Mouse (Mus musculus) liver, embryonic 11.5 days (tissue): ENCODE results near the gene BC107364. TPM values are rescaled to one million over a fixed set of nuclear protein-coding genes. Genes with fewer than 3 reads are reported as not detected.
"Not testable (repeated sequence)": the region's sequence is repeated elsewhere in the genome, so short reads cannot be mapped to it uniquely, and the experiment has no call there.

Experiments used
- ATAC-seq: fragments of 200-750 bp; cut with Nextera tagmentation; replicated peaks from 2 replicates; pipeline ENCODE4 v1.8.0; 2017; ENCODE audit warnings: moderate number of reproducible peaks, mild to moderate bottlenecking, moderate TSS enrichment, moderate library complexity; ENCODE audit not compliant: low FRiP score
- DNase-seq: peaks from one replicate; pipeline ENCODE4 v3.0.0-alpha.2; 2017; ENCODE audit warnings: low spot score
- H3K27ac ChIP-seq: fragments of 300-500 bp; sonication (generic); 2 replicates; pipeline ENCODE4 v1.5.1; 2014; ENCODE audit warnings: mild to moderate bottlenecking, low read depth, low read length, control low read depth
- H3K27me3 ChIP-seq: fragments of 300-500 bp; sonication (generic); replicated peaks from 2 replicates; pipeline ENCODE4 v1.6.1; 2014; ENCODE audit warnings: low read length, mixed read lengths; ENCODE audit not compliant: control insufficient read depth, insufficient read depth
- H3K36me3 ChIP-seq: fragments of 300-500 bp; sonication (generic); 2 replicates; pipeline ENCODE4 v1.6.1; 2014; ENCODE audit warnings: mild to moderate bottlenecking, low read length, moderate library complexity, mixed read lengths; ENCODE audit not compliant: control insufficient read depth, insufficient read depth
- H3K4me1 ChIP-seq: fragments of 300-500 bp; sonication (generic); replicated peaks from 2 replicates; pipeline ENCODE4 v1.6.1; 2014; ENCODE audit warnings: low read length, mixed read lengths; ENCODE audit not compliant: control insufficient read depth, insufficient read depth
- H3K4me2 ChIP-seq: fragments of 300-500 bp; sonication (generic); 2 replicates; pipeline ENCODE4 v1.6.1; 2014; ENCODE audit warnings: mild to moderate bottlenecking, control low read depth, moderate library complexity
- H3K4me3 ChIP-seq: fragments of 300-500 bp; sonication (generic); 2 replicates; pipeline ENCODE4 v1.5.1; 2014; ENCODE audit warnings: low read depth, low read length, control low read depth
- H3K9ac ChIP-seq: fragments of 300-500 bp; sonication (generic); 2 replicates; pipeline ENCODE4 v1.6.1; 2014; ENCODE audit warnings: low read depth, low read length, control low read depth
- H3K9me3 ChIP-seq: fragments of 300-500 bp; sonication (generic); 2 replicates; pipeline ENCODE4 v1.6.1; 2016; ENCODE audit warnings: low read length, inconsistent platforms, mixed read lengths; ENCODE audit not compliant: control insufficient read depth
- WGBS: fragments of 180-500 bp; shearing (Covaris S2); extraction: QIAGEN DNeasy Blood & Tissue Kit; methylation state at CpG from one replicate; pipeline ENCODE4 v1.1.7; 2014; 5-methylcytosine and 5-hydroxymethylcytosine counted together
- polyA plus RNA-seq: library from polyadenylated mRNA; unstranded; fragments of >200 nt; fragmentation: Nextera tagmentation; extraction: Ambion mirVana; gene quantifications from 2 replicates; pipeline ENCODE4 v1.2.1, GENCODE M21; 2014

Gene BC107364
- polyA plus RNA-seq, 1 experiment from 2014 or later = not detected

DNA sequence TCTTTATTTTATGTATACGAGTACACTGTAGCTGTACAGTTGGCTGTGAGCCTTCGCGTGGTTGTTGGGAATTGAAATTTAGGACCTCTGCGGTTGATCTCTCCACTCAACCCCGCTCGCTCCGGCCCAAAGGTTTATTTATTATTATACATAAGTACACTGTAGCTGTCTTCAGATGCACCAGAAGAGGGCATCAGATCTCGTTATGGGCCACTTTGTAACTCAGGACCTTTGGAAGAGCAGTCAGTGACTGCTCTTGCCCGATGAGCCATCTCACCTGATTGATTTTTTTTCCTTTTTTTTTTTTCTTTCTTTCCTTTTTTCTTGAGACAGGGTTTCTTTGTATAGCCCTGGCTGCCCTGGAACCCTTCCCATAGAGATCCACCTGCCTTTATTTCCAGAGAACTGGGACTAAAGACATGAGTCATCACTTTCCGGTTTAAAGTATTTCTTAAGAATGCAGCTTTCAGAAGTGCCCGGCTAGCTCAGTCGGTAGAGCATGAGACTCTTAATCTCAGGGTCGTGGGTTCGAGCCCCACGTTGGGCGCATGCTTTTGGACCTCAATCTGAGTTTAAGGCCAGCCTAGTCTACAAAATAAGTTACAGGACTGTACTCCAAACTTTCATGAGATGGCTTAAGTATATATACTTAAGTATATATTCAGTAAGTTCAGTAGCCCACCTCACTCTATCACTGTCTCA is 24.2 kb downstream of the BC107364 start:
- H3K36me3 ChIP-seq = no peaks in the 10 kb centered on the region
- peak; percentile 76 for ATAC-seq
- peak overlapping the region; percentile 26; the same call in 1 of the 2 replicates for H3K9ac ChIP-seq
- H3K4me3 ChIP-seq = peak overlapping the region; percentile 43
- peak overlapping the region; percentile 70 for H3K4me2 ChIP-seq
- peak; percentile 75 for DNase-seq
- 0 out of 2 replicates have a peak, but pooled peaks cover under 1% of the 10 kb centered on the region for H3K27me3 ChIP-seq
- whole genome bisulfite sequencing = 4% methylated on average over 16 of the region's 16 CpGs
- peaks cover 21% of the 10 kb centered on the region for H3K4me1 ChIP-seq
- H3K27ac ChIP-seq = no peak overlapping the region; the same call in 1 of the 2 replicates
- no peaks in the 10 kb centered on the region for H3K9me3 ChIP-seq

DNA sequence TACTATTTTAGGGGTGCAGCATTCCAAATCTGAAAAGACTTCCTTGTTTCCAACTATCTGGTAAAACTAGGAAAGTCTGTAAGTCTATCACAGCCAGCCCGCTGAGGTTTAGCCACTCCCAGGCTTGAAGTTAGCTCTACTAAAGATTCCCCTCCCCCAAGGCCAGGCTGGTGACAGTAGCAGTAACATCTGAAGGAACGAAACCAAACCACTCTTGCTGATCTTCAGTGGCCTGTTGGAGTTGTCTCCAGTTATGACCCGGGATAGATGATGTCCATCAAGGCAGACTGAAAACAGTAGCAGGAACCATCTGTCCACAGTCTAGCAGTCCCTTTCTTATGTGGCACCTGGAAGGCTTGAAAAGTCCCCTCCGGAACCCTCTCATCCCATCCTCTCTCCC is 24.8 kb downstream of the BC107364 start:
- 10% methylated on average over 4 of the region's 4 CpGs for WGBS
- Histone ChIP-seq H3K9me3 (no peaks in the 10 kb centered on the region), H3K4me2 (peak overlapping the region; percentile 70), H3K4me3 (peak overlapping the region; percentile 43), H3K9ac (peak overlapping the region; percentile 26; the same call in 1 of the 2 replicates), H3K4me1 (peaks cover 21% of the 10 kb centered on the region), H3K36me3 (no peaks in the 10 kb centered on the region), H3K27ac (no peak overlapping the region), H3K27me3 (peaks cover 3% of the 10 kb centered on the region; the same call in 1 of the 2 replicates)
- ATAC-seq (peak; percentile 32; the same call in 1 of the 2 replicates), DNase-seq (no peak)

DNA sequence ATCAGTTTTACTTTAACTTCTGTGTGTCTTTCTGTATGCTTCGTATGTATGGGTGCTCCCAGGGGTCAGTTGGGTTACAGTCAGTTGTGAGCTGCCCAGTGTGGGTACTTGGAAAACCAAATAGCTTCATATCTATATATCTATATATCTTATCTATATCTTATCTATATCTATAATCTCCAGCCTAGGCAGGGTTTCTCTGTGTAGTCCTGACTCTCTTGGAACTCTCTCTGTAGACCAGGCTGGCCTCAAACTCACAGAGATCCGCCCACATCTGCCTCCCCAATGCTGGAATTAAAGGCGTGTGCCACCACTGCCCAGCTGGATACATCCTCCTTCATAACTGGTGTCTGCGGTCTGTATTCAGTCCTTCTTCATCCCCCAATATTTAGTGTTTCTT is 25.8 kb downstream of the BC107364 start:
- Histone ChIP-seq H3K4me1 (peaks cover 21% of the 10 kb centered on the region), H3K27me3 (peaks cover 3% of the 10 kb centered on the region; the same call in 1 of the 2 replicates), H3K9ac (no peak overlapping the region), H3K4me2 (no peak overlapping the region), H3K36me3 (no peaks in the 10 kb centered on the region), H3K4me3 (no peak overlapping the region), H3K9me3 (no peaks in the 10 kb centered on the region), H3K27ac (no peak overlapping the region)
- WGBS = 81% methylated on average over 4 of the region's 4 CpGs
- DNase-seq (no peak), ATAC-seq (no peak)

DNA sequence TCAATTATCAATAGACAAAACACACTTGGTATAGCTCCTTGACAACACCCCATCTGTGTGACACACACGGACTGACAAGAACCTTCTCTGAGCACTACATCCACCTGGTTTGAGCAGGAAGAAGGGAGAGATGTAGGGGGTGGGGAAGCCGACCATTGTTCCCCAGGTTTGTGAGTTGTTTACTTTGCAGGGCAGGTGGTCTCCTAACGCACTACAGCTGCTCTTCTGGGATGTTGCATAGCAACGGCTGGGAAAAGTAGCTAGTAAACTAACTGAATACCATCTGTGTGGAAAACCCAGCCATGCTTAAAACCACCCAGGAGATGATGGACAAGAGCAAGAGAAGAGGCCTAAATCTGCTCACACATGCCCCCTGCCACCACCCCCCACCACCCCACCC is 27.7 kb downstream of the BC107364 start:
- not testable (repeated sequence) for H3K9ac ChIP-seq, H3K27ac ChIP-seq, ATAC-seq, H3K9me3 ChIP-seq, H3K36me3 ChIP-seq, H3K4me3 ChIP-seq, DNase-seq, H3K27me3 ChIP-seq
- Histone ChIP-seq H3K4me2 (peak overlapping the region; percentile 13; the same call in 1 of the 2 replicates), H3K4me1 (peaks cover 16% of the 10 kb centered on the region)
- WGBS = 51% methylated on average over 4 of the region's 4 CpGs

DNA sequence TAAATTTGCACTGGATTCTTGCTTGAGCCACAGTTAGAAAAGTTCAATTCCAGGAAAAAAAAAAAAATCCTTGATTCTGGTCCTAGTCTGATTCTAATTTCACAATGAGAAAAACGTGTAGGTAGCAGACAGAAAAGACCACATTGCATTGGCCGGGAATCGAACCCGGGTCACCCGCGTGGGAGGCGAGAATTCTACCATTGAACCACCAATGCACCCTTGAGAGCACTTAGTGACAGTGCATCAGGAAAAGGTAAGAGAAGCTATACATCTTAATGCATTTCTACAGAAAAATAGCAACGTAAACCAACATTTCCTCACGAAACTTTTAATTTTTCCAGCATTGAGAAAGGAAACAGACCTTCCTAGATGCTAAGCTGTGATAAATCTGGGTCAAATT is 28.2 kb downstream of the BC107364 start:
- Histone ChIP-seq H3K4me3 (no peak overlapping the region), H3K4me1 (peaks cover 14% of the 10 kb centered on the region), H3K4me2 (peak overlapping the region; percentile 13; the same call in 1 of the 2 replicates), H3K36me3 (no peaks in the 10 kb centered on the region), H3K27me3 (peaks cover 3% of the 10 kb centered on the region; the same call in 1 of the 2 replicates), H3K27ac (no peak overlapping the region), H3K9me3 (no peaks in the 10 kb centered on the region), H3K9ac (no peak overlapping the region)
- ATAC-seq (no peak), DNase-seq (peak; percentile 70)
- 11% methylated on average over 9 of the region's 9 CpGs for WGBS

DNA sequence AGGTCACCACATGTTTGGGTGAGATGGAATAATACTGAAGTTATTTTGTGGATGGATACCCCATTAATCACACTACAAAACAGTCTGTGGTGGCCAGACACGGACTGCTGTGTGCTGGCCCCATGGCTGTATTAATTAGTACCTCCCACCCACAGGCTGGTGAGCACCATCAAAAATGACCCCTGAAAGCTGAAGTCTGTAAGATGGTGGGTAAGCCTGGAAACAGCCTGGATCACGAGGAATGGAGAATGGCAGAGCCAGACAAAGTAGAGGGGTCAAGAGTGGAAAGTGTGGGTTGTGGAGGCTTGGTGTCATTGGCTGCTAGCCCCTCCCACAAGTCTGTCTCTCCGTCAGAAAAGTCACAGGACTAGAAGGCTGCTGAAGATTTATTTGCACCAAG is 31.3 kb downstream of the BC107364 start:
- H3K36me3 ChIP-seq = no peaks in the 10 kb centered on the region
- H3K4me3 ChIP-seq = no peak overlapping the region
- DNase-seq (no peak), ATAC-seq (no peak)
- H3K9ac ChIP-seq = no peak overlapping the region
- no peaks in the 10 kb centered on the region for H3K9me3 ChIP-seq
- H3K27ac ChIP-seq = no peak overlapping the region
- H3K27me3 ChIP-seq = peaks cover 3% of the 10 kb centered on the region; the same call in 1 of the 2 replicates
- no peak overlapping the region for H3K4me2 ChIP-seq
- H3K4me1 ChIP-seq = peaks cover 4% of the 10 kb centered on the region
- 54% methylated on average over 3 of the region's 3 CpGs for WGBS

DNA sequence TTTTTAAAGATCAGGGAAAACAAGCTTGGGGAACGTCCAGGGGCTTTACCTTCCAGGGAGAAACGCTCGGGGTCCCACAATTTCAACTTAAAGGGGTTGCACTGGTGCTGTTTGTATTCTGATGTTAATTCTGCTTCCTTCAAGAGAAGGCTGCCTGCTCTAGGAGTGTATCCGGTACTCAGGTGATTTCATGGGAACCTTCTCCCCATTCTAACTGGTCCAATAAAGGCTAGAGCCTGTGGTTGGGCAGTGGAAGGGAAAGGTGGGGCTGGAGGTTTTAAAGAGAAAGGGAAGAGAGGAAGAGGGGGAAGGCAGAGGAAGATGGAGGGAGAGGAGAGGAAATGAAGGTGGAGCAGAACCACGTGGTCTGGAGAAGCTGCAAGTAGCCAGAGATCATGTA is 33.2 kb downstream of the BC107364 start:
- not testable (repeated sequence) for H3K36me3 ChIP-seq, H3K9me3 ChIP-seq, ATAC-seq, H3K4me3 ChIP-seq, H3K27ac ChIP-seq, H3K27me3 ChIP-seq, H3K4me2 ChIP-seq, H3K9ac ChIP-seq, DNase-seq
- 74% methylated on average over 5 of the region's 5 CpGs for WGBS
- H3K4me1 ChIP-seq = peaks cover 12% of the 10 kb centered on the region

DNA sequence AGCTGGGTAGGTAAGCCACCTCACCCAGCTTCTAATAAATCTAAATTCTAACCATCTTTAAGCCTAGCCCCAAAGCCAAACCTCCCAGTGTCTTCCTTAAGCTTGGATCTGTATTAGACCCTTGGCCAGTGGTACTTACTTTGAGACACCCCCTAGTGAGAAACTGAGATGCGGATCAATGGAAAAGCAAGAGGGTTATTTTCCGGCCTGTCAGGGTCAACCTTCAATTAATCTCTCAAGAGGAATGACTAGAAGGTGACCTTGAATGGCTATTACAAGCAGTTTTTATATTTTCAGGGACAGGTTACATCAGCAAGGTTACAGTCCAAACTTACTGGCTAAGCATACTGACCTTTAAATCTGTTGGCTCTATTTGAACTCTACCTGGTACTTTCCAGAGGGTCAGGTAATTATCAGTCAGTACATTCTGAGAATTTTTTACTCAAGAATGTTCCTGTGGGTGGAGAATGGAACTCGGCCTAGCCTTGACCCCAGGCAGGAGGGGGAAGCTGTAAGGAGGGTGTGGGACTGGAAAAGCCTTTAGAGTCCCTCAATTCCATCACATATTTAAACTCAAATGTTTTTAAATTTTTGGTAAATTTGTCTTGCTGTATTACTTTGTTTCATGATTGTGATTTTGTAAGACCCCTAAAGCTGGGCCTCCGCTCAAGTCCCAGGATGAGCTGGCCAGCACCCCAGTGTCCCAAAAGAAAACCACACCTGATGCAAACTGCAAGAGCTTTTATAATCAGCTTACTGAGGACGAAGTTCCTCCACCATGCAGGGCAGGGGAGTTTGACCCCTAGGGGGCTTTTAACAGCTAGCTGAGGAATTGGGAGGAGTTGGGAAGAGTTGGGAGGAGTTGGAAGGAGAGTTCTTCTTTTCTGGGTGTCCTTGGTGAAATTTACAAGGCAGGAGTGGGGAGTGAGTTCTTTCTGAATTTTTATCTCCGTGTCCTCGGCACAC is 34.0 kb downstream of the BC107364 start:
- no peak for ATAC-seq
- H3K27ac ChIP-seq = no peak overlapping the region
- no peak overlapping the region for H3K4me3 ChIP-seq
- no peaks in the 10 kb centered on the region for H3K9me3 ChIP-seq
- H3K4me2 ChIP-seq = no peak overlapping the region
- H3K4me1 ChIP-seq = peaks cover 17% of the 10 kb centered on the region
- no peaks in the 10 kb centered on the region for H3K36me3 ChIP-seq
- peaks cover 3% of the 10 kb centered on the region; the same call in 1 of the 2 replicates for H3K27me3 ChIP-seq
- WGBS = 71% methylated on average over 7 of the region's 7 CpGs
- H3K9ac ChIP-seq = no peak overlapping the region
- DNase-seq = no peak
